Mouse (Mus musculus) small intestine, adult 2 months (tissue): ENCODE results near the gene Mthfd2. TPM values are rescaled to one million over a fixed set of nuclear protein-coding genes. Genes with fewer than 3 reads are reported as not detected.

Source experiments
- H3K27ac ChIP-seq: fragments of 200-500 bp; 2 replicates; pipeline ENCODE4 v1.5.1; 2012; ENCODE audit warnings: low read depth, low read length, control low read depth, inconsistent platforms; ENCODE audit not compliant: insufficient read depth
- H3K27me3 ChIP-seq: fragments of 200-500 bp; 2 replicates; pipeline ENCODE4 v1.6.1; 2012; ENCODE audit warnings: mild to moderate bottlenecking, moderate library complexity, low read length, inconsistent platforms; ENCODE audit not compliant: control insufficient read depth, insufficient read depth
- H3K36me3 ChIP-seq: fragments of 200-500 bp; 2 replicates; pipeline ENCODE4 v1.6.1; 2012; ENCODE audit warnings: mild to moderate bottlenecking, low read length, control low read depth, inconsistent platforms; ENCODE audit not compliant: control insufficient read depth, insufficient read depth
- H3K4me1 ChIP-seq: fragments of 200-500 bp; 2 replicates; pipeline ENCODE4 v1.6.1; 2012; ENCODE audit warnings: low read length, inconsistent platforms, mixed read lengths; ENCODE audit not compliant: control insufficient read depth, insufficient read depth, insufficient read length
- H3K4me3 ChIP-seq: fragments of 200-500 bp; 2 replicates; pipeline ENCODE4 v1.5.1; 2012; ENCODE audit warnings: low read depth, mild to moderate bottlenecking, control low read depth, inconsistent platforms, low read length, moderate library complexity
- CTCF ChIP-seq: fragments of 200-500 bp; IDR thresholded peaks from 2 replicates; pipeline ENCODE4 v1.5.1; 2012; ENCODE audit warnings: low read depth, mild to moderate bottlenecking, control low read depth, inconsistent platforms, low read length, moderate library complexity, mixed read lengths; ENCODE audit not compliant: insufficient replicate concordance, insufficient read length; ENCODE audit errors: extremely low read depth
- POLR2A ChIP-seq: fragments of 200-500 bp; IDR thresholded peaks from 2 replicates; pipeline ENCODE4 v1.6.1; 2012; ENCODE audit warnings: low read depth, mild to moderate bottlenecking, control low read depth, inconsistent platforms, low read length, moderate library complexity
- WGBS: fragments of 180-500 bp; shearing (Covaris S2); methylation state at CpG from one replicate; pipeline ENCODE4 v1.1.7; 2018; 5-methylcytosine and 5-hydroxymethylcytosine counted together
- polyA plus RNA-seq: library from polyadenylated mRNA; depleted of rRNA; stranded (reverse); fragments of >200 nt; gene quantifications from 2 replicates; pipeline ENCODE4 v1.2.3, GENCODE M21; 2012

Mthfd2 gene
- polyA plus RNA-seq, 1 experiment = 3.3 TPM

DNA sequence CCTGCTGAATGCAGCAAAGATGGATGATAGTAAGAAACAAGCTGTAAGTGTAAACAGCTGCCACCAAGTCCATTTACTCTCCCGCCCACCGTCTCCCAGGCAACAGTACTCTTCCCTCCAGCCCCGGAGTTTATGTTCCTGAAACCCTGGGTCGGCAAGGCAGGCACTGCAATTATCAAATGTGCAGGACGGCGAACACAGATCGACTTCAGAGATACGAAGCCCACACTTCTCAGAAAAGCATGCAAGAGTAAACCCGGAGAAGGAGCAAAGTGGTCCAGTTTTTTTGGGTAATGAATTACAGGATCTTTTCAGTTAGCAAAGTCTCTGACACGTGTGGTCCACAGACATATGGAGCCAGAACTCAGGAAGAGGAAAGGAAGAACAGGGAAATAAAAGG is 9.7 kb downstream of the Mthfd2 start:
- Histone ChIP-seq H3K36me3 (no peaks in the 10 kb centered on the region), H3K4me3 (peak overlapping the region; percentile 10; the same call in 1 of the 2 replicates), H3K27me3 (no peaks in the 10 kb centered on the region), H3K27ac (no peak overlapping the region), H3K4me1 (peaks cover 10% of the 10 kb centered on the region; the same call in 1 of the 2 replicates)
- 3% methylated on average over 10 of the region's 10 CpGs for WGBS
- TF ChIP-seq CTCF (no peak), POLR2A (no peak)

GRCm38 (mm10) chr6:83315293-83315692 is 10.4 kb downstream of the Mthfd2 start:
- TF ChIP-seq CTCF (no peak), POLR2A (no peak)
- H3K4me3 ChIP-seq = no peak overlapping the region

GRCm38 (mm10) chr6:83312514-83312913 is 13.2 kb downstream of the Mthfd2 start:
- no peak overlapping the region for H3K4me3 ChIP-seq
- TF ChIP-seq CTCF = no peak
- no peak for TF ChIP-seq POLR2A
- 83% methylated on average over 8 of the region's 8 CpGs for WGBS
- peak overlapping the region; percentile 52; the same call in 1 of the 2 replicates for H3K27ac ChIP-seq
- peaks cover 10% of the 10 kb centered on the region; the same call in 1 of the 2 replicates for H3K4me1 ChIP-seq
- peaks cover 1% of the 10 kb centered on the region for H3K36me3 ChIP-seq
- H3K27me3 ChIP-seq = no peaks in the 10 kb centered on the region

More at GRCm38 (mm10) chr6:83315293-83315692, 10.4 kb downstream of the Mthfd2 start:
- peaks cover 10% of the 10 kb centered on the region; the same call in 1 of the 2 replicates for H3K4me1 ChIP-seq
- no peaks in the 10 kb centered on the region for H3K36me3 ChIP-seq
- no peak overlapping the region for H3K27ac ChIP-seq
- no peaks in the 10 kb centered on the region for H3K27me3 ChIP-seq

GRCm38 (mm10) chr6:83312021-83312420 is 13.7 kb downstream of the Mthfd2 start:
- 26% methylated on average over 7 of the region's 7 CpGs for WGBS

DNA sequence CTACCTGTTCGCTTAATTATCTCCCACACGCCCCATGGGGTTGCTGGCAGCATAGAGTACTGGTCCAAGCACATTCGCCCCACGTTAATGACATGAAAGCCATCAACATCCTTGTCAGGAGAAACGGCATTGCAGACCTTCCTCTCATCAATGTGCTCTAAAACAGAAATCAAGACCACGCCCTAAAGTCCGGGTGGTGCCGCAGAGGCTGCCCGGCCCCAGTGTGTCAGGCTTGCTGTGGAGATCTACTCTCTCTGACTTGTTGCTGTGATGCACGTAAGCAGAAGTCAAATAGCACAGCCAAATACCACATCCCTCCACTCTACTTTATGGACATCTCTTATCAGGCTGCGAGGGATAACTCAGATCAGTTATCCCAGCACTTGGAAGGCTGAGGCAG is 14.5 kb downstream of the Mthfd2 start:
- TF ChIP-seq POLR2A (no peak), CTCF (no peak)
- WGBS = 78% methylated on average over 11 of the region's 11 CpGs
- Histone ChIP-seq H3K27ac (no peak overlapping the region), H3K36me3 (peaks cover 5% of the 10 kb centered on the region), H3K4me3 (no peak overlapping the region), H3K27me3 (no peaks in the 10 kb centered on the region), H3K4me1 (peaks cover 5% of the 10 kb centered on the region; the same call in 1 of the 2 replicates)

More at GRCm38 (mm10) chr6:83312021-83312420, 13.7 kb downstream of the Mthfd2 start:
- Histone ChIP-seq H3K36me3 (peaks cover 1% of the 10 kb centered on the region), H3K27ac (peak overlapping the region; percentile 52), H3K27me3 (no peaks in the 10 kb centered on the region), H3K4me1 (peaks cover 9% of the 10 kb centered on the region; the same call in 1 of the 2 replicates), H3K4me3 (no peak overlapping the region)
- TF ChIP-seq CTCF = no peak
- TF ChIP-seq POLR2A = no peak

DNA sequence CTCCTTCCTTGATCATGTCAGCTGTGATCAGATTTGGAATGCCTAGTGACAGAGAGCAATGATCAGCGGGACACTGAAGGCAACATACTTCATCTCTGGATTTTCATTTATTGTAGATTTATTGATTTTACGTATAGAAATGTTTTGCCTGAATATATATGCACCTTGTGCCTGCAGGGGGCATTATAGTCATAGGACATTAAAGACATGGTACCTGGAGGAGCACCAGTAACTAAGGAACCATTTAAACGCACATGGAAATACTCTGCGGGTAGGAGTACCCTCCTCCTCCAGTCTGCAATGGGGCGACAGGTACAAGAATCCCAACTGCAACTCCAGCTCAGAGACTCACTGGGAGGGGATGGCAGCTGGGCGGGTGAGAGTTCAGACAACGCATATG is 16.7 kb downstream of the Mthfd2 start:
- peaks cover 5% of the 10 kb centered on the region; the same call in 1 of the 2 replicates for H3K4me1 ChIP-seq
- 84% methylated on average over 7 of the region's 7 CpGs for WGBS
- no peak overlapping the region for H3K27ac ChIP-seq
- TF ChIP-seq POLR2A (no peak), CTCF (no peak)
- H3K27me3 ChIP-seq = no peaks in the 10 kb centered on the region
- peaks cover 15% of the 10 kb centered on the region for H3K36me3 ChIP-seq
- no peak overlapping the region for H3K4me3 ChIP-seq

DNA sequence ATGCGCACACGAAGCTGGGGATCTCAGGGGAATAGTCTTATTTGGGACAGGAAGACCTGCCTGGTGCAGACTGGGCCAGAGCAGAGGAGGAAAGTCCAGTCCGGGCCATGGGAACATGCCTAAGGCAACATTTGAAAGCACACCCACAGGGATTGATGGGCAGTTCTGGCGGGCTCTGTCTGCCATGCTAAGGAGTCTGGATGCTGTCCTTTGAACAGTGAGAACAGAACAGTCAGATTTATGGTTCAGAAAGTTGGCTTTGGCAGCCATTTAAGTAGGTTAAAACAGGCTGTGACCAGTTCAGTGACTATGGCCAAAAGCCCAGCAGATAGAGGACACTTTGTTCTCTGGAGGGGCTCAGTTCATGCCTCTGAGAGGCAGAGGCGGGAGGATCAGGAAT is 23.4 kb downstream of the Mthfd2 start:
- no peak overlapping the region for H3K4me3 ChIP-seq
- no peak for TF ChIP-seq POLR2A
- no peak for TF ChIP-seq CTCF

GRCm38 (mm10) chr6:83301294-83301693 is 24.4 kb downstream of the Mthfd2 start:
- Histone ChIP-seq H3K27ac (no peak overlapping the region), H3K36me3 (peaks cover 10% of the 10 kb centered on the region), H3K4me3 (no peak overlapping the region), H3K27me3 (no peaks in the 10 kb centered on the region), H3K4me1 (peaks cover 5% of the 10 kb centered on the region; the same call in 1 of the 2 replicates)
- WGBS = 35% methylated on average over 2 of the region's 2 CpGs
- TF ChIP-seq POLR2A (no peak), CTCF (no peak)

More for the DNA sequence above, 23.4 kb downstream of the Mthfd2 start:
- 83% methylated on average over 5 of the region's 5 CpGs for WGBS
- Histone ChIP-seq H3K27me3 (no peaks in the 10 kb centered on the region), H3K4me1 (peaks cover 5% of the 10 kb centered on the region; the same call in 1 of the 2 replicates), H3K36me3 (peaks cover 13% of the 10 kb centered on the region), H3K27ac (no peak overlapping the region)
